Mouse (Mus musculus) stomach, embryonic 14.5 days (tissue): Measurements from ENCODE around the gene Gja5. TPM values are rescaled to one million over a fixed set of nuclear protein-coding genes. Genes with fewer than 3 reads are reported as not detected.

Experiments
- ATAC-seq: fragments of 200-750 bp; cut with Nextera tagmentation; 2 replicates; pipeline ENCODE4 v1.8.0; 2017; ENCODE audit warnings: low read depth, moderate TSS enrichment; ENCODE audit not compliant: insufficient number of reproducible peaks, insufficient read depth, low FRiP score
- H3K27ac ChIP-seq: fragments of 300-500 bp; sonication (generic); 2 replicates; pipeline ENCODE4 v1.5.1; 2014; ENCODE audit warnings: mild to moderate bottlenecking, low read length, moderate library complexity, mixed read lengths
- H3K27me3 ChIP-seq: fragments of 300-500 bp; sonication (generic); 2 replicates; pipeline ENCODE4 v1.6.1; 2014; ENCODE audit warnings: low read length, control low read depth, mixed read lengths; ENCODE audit not compliant: control insufficient read depth, insufficient read depth
- H3K36me3 ChIP-seq: fragments of 300-500 bp; sonication (generic); 2 replicates; pipeline ENCODE4 v1.6.1; 2014; ENCODE audit warnings: mild to moderate bottlenecking, control low read depth, low read length, moderate library complexity, mixed read lengths; ENCODE audit not compliant: control insufficient read depth, insufficient read depth
- H3K4me1 ChIP-seq: fragments of 300-500 bp; sonication (generic); 2 replicates; pipeline ENCODE4 v1.6.1; 2014; ENCODE audit warnings: low read length, control low read depth, mixed read lengths; ENCODE audit not compliant: control insufficient read depth, insufficient read depth
- H3K4me2 ChIP-seq: fragments of 300-500 bp; sonication (generic); replicated peaks from 2 replicates; pipeline ENCODE4 v1.6.1; 2014; ENCODE audit warnings: low read depth, low read length, control low read depth
- H3K4me3 ChIP-seq: fragments of 300-500 bp; sonication (generic); 2 replicates; pipeline ENCODE4 v1.5.1; 2014; ENCODE audit warnings: low read depth, low read length, control low read depth
- H3K9ac ChIP-seq: fragments of 300-500 bp; sonication (generic); replicated peaks from 2 replicates; pipeline ENCODE4 v1.6.1; 2014; ENCODE audit warnings: low read depth, mild to moderate bottlenecking, control low read depth, low read length, moderate library complexity, mixed read lengths
- H3K9me3 ChIP-seq: fragments of 300-500 bp; sonication (generic); 2 replicates; pipeline ENCODE4 v1.6.1; 2016; ENCODE audit warnings: low read depth, low read length, control low read depth; ENCODE audit not compliant: control insufficient read depth
- WGBS: fragments of 180-500 bp; shearing (Covaris S2); extraction: QIAGEN DNeasy Blood & Tissue Kit; methylation state at CpG from one replicate; pipeline ENCODE4 v1.1.7; 2014; 5-methylcytosine and 5-hydroxymethylcytosine counted together
- polyA plus RNA-seq: library from polyadenylated mRNA; unstranded; fragments of >200 nt; fragmentation: Nextera tagmentation; extraction: Ambion mirVana; gene quantifications from 2 replicates; pipeline ENCODE4 v1.2.1, GENCODE M21; 2014

The Gja5 gene
- polyA plus RNA-seq, 1 experiment from 2014 or later = 5.1 TPM

GRCm38 (mm10) chr3:96874808-96875571 is 29.5 kb upstream of the Gja5 start:
- Histone ChIP-seq H3K4me3 (no peak overlapping the region), H3K9me3 (no peaks in the 10 kb centered on the region), H3K27me3 (no peaks in the 10 kb centered on the region), H3K36me3 (peaks cover 33% of the 10 kb centered on the region), H3K9ac (no peak overlapping the region), H3K27ac (no peak overlapping the region), H3K4me2 (no peak overlapping the region), H3K4me1 (no peaks in the 10 kb centered on the region)
- ATAC-seq = peak; percentile 49; the same call in 1 of the 2 replicates
- WGBS = 44% methylated on average over 7 of the region's 7 CpGs

GRCm38 (mm10) chr3:96879536-96879935 is 25.0 kb upstream of the Gja5 start:
- Histone ChIP-seq H3K27ac (no peak overlapping the region), H3K36me3 (peaks cover 23% of the 10 kb centered on the region), H3K4me1 (no peaks in the 10 kb centered on the region), H3K9ac (no peak overlapping the region), H3K27me3 (no peaks in the 10 kb centered on the region), H3K4me3 (no peak overlapping the region), H3K9me3 (no peaks in the 10 kb centered on the region), H3K4me2 (no peak overlapping the region)
- 89% methylated on average over 9 of the region's 9 CpGs for WGBS
- ATAC-seq = no peak

- no peak overlapping the region for H3K27ac ChIP-seq
- peaks cover 17% of the 10 kb centered on the region for H3K36me3 ChIP-seq
- no peak overlapping the region for H3K4me2 ChIP-seq
- H3K9ac ChIP-seq = no peak overlapping the region
- no peaks in the 10 kb centered on the region for H3K9me3 ChIP-seq
- H3K27me3 ChIP-seq = no peaks in the 10 kb centered on the region
- no peak for ATAC-seq
- no peaks in the 10 kb centered on the region for H3K4me1 ChIP-seq
- no peak overlapping the region for H3K4me3 ChIP-seq
- 86% methylated on average over 4 of the region's 4 CpGs for WGBS
These were observed 24.1 kb upstream of the Gja5 start for GRCm38 (mm10) chr3:96880385-96880784.

GRCm38 (mm10) chr3:96881557-96881956 is 22.9 kb upstream of the Gja5 start:
- Histone ChIP-seq H3K9ac (no peak overlapping the region), H3K4me1 (no peaks in the 10 kb centered on the region), H3K27ac (no peak overlapping the region), H3K4me2 (no peak overlapping the region), H3K27me3 (no peaks in the 10 kb centered on the region), H3K4me3 (no peak overlapping the region), H3K9me3 (no peaks in the 10 kb centered on the region), H3K36me3 (peaks cover 16% of the 10 kb centered on the region)
- 80% methylated on average over 6 of the region's 6 CpGs for WGBS
- no peak for ATAC-seq

GRCm38 (mm10) chr3:96882061-96882849 is 22.2 kb upstream of the Gja5 start:
- WGBS = 93% methylated on average over 14 of the region's 14 CpGs
- Histone ChIP-seq H3K36me3 (peaks cover 21% of the 10 kb centered on the region), H3K9me3 (no peaks in the 10 kb centered on the region), H3K4me1 (no peaks in the 10 kb centered on the region), H3K4me3 (no peak overlapping the region), H3K27me3 (no peaks in the 10 kb centered on the region), H3K9ac (no peak overlapping the region), H3K27ac (no peak overlapping the region), H3K4me2 (no peak overlapping the region)
- ATAC-seq = no peak

GRCm38 (mm10) chr3:96883690-96884089 is 20.8 kb upstream of the Gja5 start:
- Histone ChIP-seq H3K9ac (no peak overlapping the region), H3K9me3 (no peaks in the 10 kb centered on the region), H3K4me3 (no peak overlapping the region), H3K4me2 (no peak overlapping the region), H3K4me1 (no peaks in the 10 kb centered on the region), H3K27ac (no peak overlapping the region), H3K36me3 (peaks cover 25% of the 10 kb centered on the region), H3K27me3 (no peaks in the 10 kb centered on the region)
- ATAC-seq = no peak
- 90% methylated on average over 7 of the region's 7 CpGs for WGBS

GRCm38 (mm10) chr3:96902336-96902999 is 2.0 kb upstream of the Gja5 start:
- H3K9ac ChIP-seq = no peak overlapping the region
- no peak overlapping the region for H3K4me2 ChIP-seq
- H3K27me3 ChIP-seq = no peaks in the 10 kb centered on the region
- 88% methylated on average over 4 of the region's 4 CpGs for WGBS
- ATAC-seq = no peak
- H3K4me1 ChIP-seq = 0 out of 2 replicates have a peak, but pooled peaks cover 4% of the 10 kb centered on the region
- no peak overlapping the region for H3K4me3 ChIP-seq
- no peak overlapping the region for H3K27ac ChIP-seq
- peaks cover 1% of the 10 kb centered on the region; the same call in 1 of the 2 replicates for H3K36me3 ChIP-seq
- no peaks in the 10 kb centered on the region for H3K9me3 ChIP-seq

GRCm38 (mm10) chr3:96904851-96905541 is 503 bp downstream of the Gja5 start, which contains the start of gene Gpr89:
TSS of gene Gpr89 (minus strand) at chr3:96905346.
- under 1% methylated on average over 40 of the region's 40 CpGs for WGBS
- no peaks in the 10 kb centered on the region for H3K9me3 ChIP-seq
- H3K27me3 ChIP-seq = no peaks in the 10 kb centered on the region
- peak within 1 kb of the TSS; percentile 79 for H3K9ac ChIP-seq
- H3K4me1 ChIP-seq = 0 out of 2 replicates have a peak, but pooled peaks cover 4% of the 10 kb centered on the region
- H3K36me3 ChIP-seq = no peaks in the 10 kb centered on the region
- ATAC-seq = peak; percentile 97
- H3K4me2 ChIP-seq = peak within 1 kb of the TSS; percentile 76
- H3K4me3 ChIP-seq = peak within 1 kb of the TSS; percentile 100
- H3K27ac ChIP-seq = no peak within 1 kb of the TSS
